Mouse (Mus musculus) liver, postnatal 0 days (tissue): ENCODE measurements around the gene Kif26a. TPM values are rescaled to one million over a fixed set of nuclear protein-coding genes. Genes with fewer than 3 reads are reported as not detected.

Experiments
- ATAC-seq: fragments of 200-750 bp; cut with Nextera tagmentation; 2 replicates; pipeline ENCODE4 v1.8.0; 2017; ENCODE audit warnings: mild to moderate bottlenecking, moderate library complexity
- DNase-seq: peaks from one replicate; pipeline ENCODE4 v3.0.0-alpha.2; 2016
- H3K27ac ChIP-seq: fragments of 300-500 bp; sonication (generic); 2 replicates; pipeline ENCODE4 v1.5.1; 2014; ENCODE audit warnings: antibody characterized with exemption, moderate library complexity, mild to moderate bottlenecking, low read depth
- H3K27me3 ChIP-seq: fragments of 300-500 bp; sonication (generic); 2 replicates; pipeline ENCODE4 v1.6.1; 2014; ENCODE audit warnings: low read length, control low read depth, mixed read lengths; ENCODE audit not compliant: insufficient read depth
- H3K36me3 ChIP-seq: fragments of 300-500 bp; sonication (generic); replicated peaks from 2 replicates; pipeline ENCODE4 v1.6.1; 2014; ENCODE audit warnings: mild to moderate bottlenecking, control low read depth, low read length, moderate library complexity, mixed read lengths; ENCODE audit not compliant: insufficient read depth
- H3K4me1 ChIP-seq: fragments of 300-500 bp; sonication (generic); 2 replicates; pipeline ENCODE4 v1.6.1; 2014; ENCODE audit warnings: antibody characterized with exemption, mild to moderate bottlenecking, control low read depth; ENCODE audit not compliant: insufficient read depth
- H3K4me2 ChIP-seq: fragments of 300-500 bp; sonication (generic); 2 replicates; pipeline ENCODE4 v1.6.1; 2014; ENCODE audit warnings: low read depth, mild to moderate bottlenecking, low read length, moderate library complexity, mixed read lengths
- H3K4me3 ChIP-seq: fragments of 300-500 bp; sonication (generic); 2 replicates; pipeline ENCODE4 v1.5.1; 2014; ENCODE audit warnings: low read depth, low read length
- H3K9ac ChIP-seq: fragments of 300-500 bp; sonication (generic); replicated peaks from 2 replicates; pipeline ENCODE4 v1.6.1; 2014; ENCODE audit warnings: mild to moderate bottlenecking, moderate library complexity
- H3K9me3 ChIP-seq: fragments of 300-500 bp; sonication (generic); 2 replicates; pipeline ENCODE4 v1.6.1; 2016; ENCODE audit warnings: mild to moderate bottlenecking, control low read depth, low read length, mixed read lengths
- CTCF ChIP-seq: sonication (generic); IDR thresholded peaks from 2 replicates; pipeline ENCODE4 v1.5.1; 2016; ENCODE audit warnings: antibody characterized with exemption, low read depth
- EP300 ChIP-seq: IDR thresholded peaks from 2 replicates; pipeline ENCODE4 v1.6.1; 2016; ENCODE audit warnings: antibody characterized with exemption, low read depth, mild to moderate bottlenecking
- WGBS: fragments of 180-500 bp; shearing (Covaris S2); extraction: QIAGEN DNeasy Blood & Tissue Kit; methylation state at CpG from one replicate; pipeline ENCODE4 v1.1.7; 2014; ENCODE audit not compliant: insufficient replicate concordance; 5-methylcytosine and 5-hydroxymethylcytosine counted together
- polyA plus RNA-seq: library from polyadenylated mRNA; unstranded; fragments of >200 nt; fragmentation: Nextera tagmentation; extraction: Ambion mirVana; gene quantifications from 2 replicates; pipeline ENCODE4 v1.2.1, GENCODE M21; 2015

Kif26a gene
- polyA plus RNA-seq, 1 experiment from 2014 or later, result 0.14 TPM

GRCm38 (mm10) chr12:112169240-112169639 is 23.2 kb downstream of the Kif26a start:
- Histone ChIP-seq H3K4me1 (no peaks in the 10 kb centered on the region), H3K9ac (no peak overlapping the region), H3K4me3 (no peak overlapping the region), H3K36me3 (no peaks in the 10 kb centered on the region), H3K27me3 (no peaks in the 10 kb centered on the region), H3K4me2 (no peak overlapping the region), H3K27ac (no peak overlapping the region), H3K9me3 (no peaks in the 10 kb centered on the region)
- 68% methylated on average over 5 of the region's 5 CpGs for WGBS
- no peak for TF ChIP-seq EP300
- DNase-seq, result no peak
- no peak for ATAC-seq

GRCm38 (mm10) chr12:112170671-112171574 is 24.9 kb downstream of the Kif26a start:
- ATAC-seq (no peak), DNase-seq (no peak)
- Histone ChIP-seq H3K4me1 (no peaks in the 10 kb centered on the region), H3K4me2 (no peak overlapping the region), H3K9ac (no peak overlapping the region), H3K9me3 (no peaks in the 10 kb centered on the region), H3K4me3 (no peak overlapping the region), H3K27me3 (no peaks in the 10 kb centered on the region), H3K27ac (no peak overlapping the region), H3K36me3 (no peaks in the 10 kb centered on the region)
- TF ChIP-seq EP300, result no peak
- TF ChIP-seq CTCF, result no peak
- 69% methylated on average over 20 of the region's 20 CpGs for WGBS

DNA sequence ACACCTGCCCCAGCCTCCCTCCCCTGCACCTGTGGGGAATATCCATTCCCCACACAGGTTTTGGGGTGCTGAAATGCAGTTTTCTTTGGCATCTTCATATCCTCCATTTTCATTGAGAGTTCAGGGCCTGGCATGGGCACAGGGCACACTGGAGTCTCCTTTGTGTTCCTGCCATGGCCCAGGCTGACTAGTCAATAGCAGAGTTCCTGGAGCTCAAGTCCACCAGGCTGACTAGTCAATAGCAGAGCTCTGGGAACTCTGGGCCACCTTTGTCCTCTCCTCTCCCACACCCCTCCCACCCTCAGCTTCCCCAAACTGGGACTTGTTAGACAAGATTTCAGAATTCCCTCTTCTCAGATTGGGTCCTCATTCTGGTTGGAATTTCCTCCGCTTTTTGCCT is 25.6 kb downstream of the Kif26a start:
- Histone ChIP-seq H3K36me3 (no peaks in the 10 kb centered on the region), H3K27ac (no peak overlapping the region), H3K4me2 (no peak overlapping the region), H3K9ac (no peak overlapping the region), H3K4me1 (no peaks in the 10 kb centered on the region), H3K27me3 (no peaks in the 10 kb centered on the region), H3K9me3 (no peaks in the 10 kb centered on the region), H3K4me3 (no peak overlapping the region)
- ATAC-seq, result no peak
- DNase-seq, result no peak
- TF ChIP-seq CTCF, result no peak
- no peak for TF ChIP-seq EP300
- WGBS, result 81% methylated on average over 1 of the region's 1 CpGs

GRCm38 (mm10) chr12:112172214-112172613 is 26.2 kb downstream of the Kif26a start:
- no peak for DNase-seq
- H3K27ac ChIP-seq, result no peak overlapping the region
- no peaks in the 10 kb centered on the region for H3K36me3 ChIP-seq
- no peak overlapping the region for H3K9ac ChIP-seq
- ATAC-seq, result no peak
- H3K4me2 ChIP-seq, result no peak overlapping the region
- WGBS, result 77% methylated on average over 8 of the region's 8 CpGs
- H3K27me3 ChIP-seq, result no peaks in the 10 kb centered on the region
- H3K9me3 ChIP-seq, result no peaks in the 10 kb centered on the region
- TF ChIP-seq EP300, result no peak
- TF ChIP-seq CTCF, result no peak
- no peaks in the 10 kb centered on the region for H3K4me1 ChIP-seq
- no peak overlapping the region for H3K4me3 ChIP-seq

- H3K27ac ChIP-seq, result no peak overlapping the region
- DNase-seq (no peak), ATAC-seq (no peak)
- H3K9ac ChIP-seq, result no peak overlapping the region
- no peaks in the 10 kb centered on the region for H3K9me3 ChIP-seq
- TF ChIP-seq EP300 (no peak), CTCF (no peak)
- H3K4me1 ChIP-seq, result no peaks in the 10 kb centered on the region
- no peak overlapping the region for H3K4me2 ChIP-seq
- 88% methylated on average over 19 of the region's 19 CpGs for WGBS
- H3K36me3 ChIP-seq, result no peaks in the 10 kb centered on the region
- no peaks in the 10 kb centered on the region for H3K27me3 ChIP-seq
- H3K4me3 ChIP-seq, result no peak overlapping the region
Observed at GRCm38 (mm10) chr12:112177679-112178078, 31.7 kb downstream of the Kif26a start.

DNA sequence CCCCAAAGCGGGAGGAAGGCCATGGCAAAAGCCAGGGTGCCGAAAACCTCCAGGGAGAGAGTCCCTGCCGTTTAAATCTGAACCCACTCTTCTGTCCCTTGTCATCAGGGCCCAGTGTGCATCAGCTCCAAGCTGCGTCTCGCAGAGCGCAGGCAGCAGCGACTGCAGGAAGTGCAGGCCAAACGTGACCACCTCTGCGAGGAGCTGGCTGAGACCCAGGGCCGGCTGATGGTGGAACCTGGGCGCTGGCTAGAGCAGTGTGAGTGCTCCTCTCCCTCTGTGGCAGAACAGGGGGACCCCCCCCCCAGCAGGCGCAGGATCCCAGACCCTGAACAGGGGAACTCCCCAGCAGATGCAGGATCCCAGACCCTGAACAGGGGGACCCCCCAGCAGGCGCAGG is 33.7 kb downstream of the Kif26a start:
- ATAC-seq, result no peak
- 84% methylated on average over 13 of the region's 13 CpGs for WGBS

More for the DNA sequence above, 33.7 kb downstream of the Kif26a start:
- Histone ChIP-seq H3K36me3 (no peaks in the 10 kb centered on the region), H3K27ac (no peak overlapping the region), H3K4me1 (no peaks in the 10 kb centered on the region), H3K4me2 (no peak overlapping the region), H3K9ac (no peak overlapping the region), H3K4me3 (no peak overlapping the region), H3K27me3 (no peaks in the 10 kb centered on the region), H3K9me3 (no peaks in the 10 kb centered on the region)
- no peak for TF ChIP-seq EP300
- no peak for DNase-seq
